Mouse (Mus musculus) adrenal gland, postnatal 10 days (tissue): ENCODE data around the gene Cnih1. TPM values are rescaled to one million over a fixed set of nuclear protein-coding genes. Genes with fewer than 3 reads are reported as not detected.
A peak's percentile ranks its signal among the peaks of the same experiment; 100 is the strongest.
"Not testable (repeated sequence)": the region's sequence is repeated elsewhere in the genome, so short reads cannot be mapped to it uniquely, and the experiment has no call there.

Experiments
- DNase-seq: peaks from one replicate; pipeline ENCODE4 v3.0.0; 2021; ENCODE audit warnings: mixed read lengths
- total RNA-seq, 2 experiments: library from RNA; stranded (reverse); gene quantifications; 2 replicates each; pipeline ENCODE4 v1.2.3; 2021

Cnih1 gene
- total RNA-seq, 2 experiments from 2014 or later = 84.8 to 86.0 TPM

GRCm38 (mm10) chr14:46788505-46788901 lies 292 bp upstream of the Cnih1 start:
- peak; percentile 35 for DNase-seq

- DNase-seq = peak; percentile 34
Measured at GRCm38 (mm10) chr14:46787454-46787786, 791 bp downstream of the Cnih1 start.

- DNase-seq = no peak
Measured at GRCm38 (mm10) chr14:46785247-46785646, 3.0 kb downstream of the Cnih1 start.

GRCm38 (mm10) chr14:46783327-46783926 lies 4.8 kb downstream of the Cnih1 start:
- no peak for DNase-seq

- DNase-seq = no peak
Measured at GRCm38 (mm10) chr14:46782187-46782828, 5.9 kb downstream of the Cnih1 start.

GRCm38 (mm10) chr14:46781086-46781485 lies 7.1 kb downstream of the Cnih1 start:
- no peak for DNase-seq

- DNase-seq = no peak
Measured at GRCm38 (mm10) chr14:46779217-46779616, 9.0 kb downstream of the Cnih1 start.

- DNase-seq = no peak
Measured at GRCm38 (mm10) chr14:46778756-46779155, 9.5 kb downstream of the Cnih1 start.

- no peak for DNase-seq
Measured at GRCm38 (mm10) chr14:46770036-46770435, 18.2 kb downstream of the Cnih1 start.

- no peak for DNase-seq
Measured at GRCm38 (mm10) chr14:46767116-46767515, 21.1 kb downstream of the Cnih1 start.

- DNase-seq = no peak
Measured at GRCm38 (mm10) chr14:46761186-46761585, 27.0 kb downstream of the Cnih1 start.

- peak; percentile 95 for DNase-seq
Measured at GRCm38 (mm10) chr14:46760355-46761029, 27.7 kb downstream of the Cnih1 start, which contains the start of gene Cdkn3. Cdkn3 (plus strand) TSS chr14:46760541.

- DNase-seq = no peak
Measured at GRCm38 (mm10) chr14:46759970-46760354, 28.2 kb downstream of the Cnih1 start.

- DNase-seq = no peak
Measured at GRCm38 (mm10) chr14:46757736-46758135, 30.5 kb downstream of the Cnih1 start.

- DNase-seq = no peak
Measured at GRCm38 (mm10) chr14:46755851-46756250, 32.4 kb downstream of the Cnih1 start.

GRCm38 (mm10) chr14:46754371-46754770 lies 33.8 kb downstream of the Cnih1 start:
- DNase-seq = not testable (repeated sequence)

GRCm38 (mm10) chr14:46745413-46745812 lies 42.8 kb downstream of the Cnih1 start:
- no peak for DNase-seq

GRCm38 (mm10) chr14:46742674-46743073 lies 45.5 kb downstream of the Cnih1 start:
- DNase-seq = no peak

GRCm38 (mm10) chr14:46737346-46737745 lies 50.9 kb downstream of the Cnih1 start:
- DNase-seq = not testable (repeated sequence)

- DNase-seq = no peak
Measured at GRCm38 (mm10) chr14:46736366-46736765, 51.8 kb downstream of the Cnih1 start.

- DNase-seq = no peak
Measured at GRCm38 (mm10) chr14:46734761-46735455, 53.3 kb downstream of the Cnih1 start.

GRCm38 (mm10) chr14:46734262-46734661 lies 53.9 kb downstream of the Cnih1 start:
- peak; percentile 27 for DNase-seq

- peak; percentile 33 for DNase-seq
Measured at GRCm38 (mm10) chr14:46725743-46726142, 62.5 kb downstream of the Cnih1 start.
